Mouse (Mus musculus): ENCODE results near the gene Cep72. TPM values are rescaled to one million over a fixed set of nuclear protein-coding genes. Genes with fewer than 3 reads are reported as not detected.

The Cep72 gene
- polyA plus RNA-seq, 1 experiment from 2014 or later = 4.4 TPM

GRCm38 (mm10) chr13:73996456-73996855, 65.6 kb downstream of the Cep72 start:
- no peak overlapping the region for H3K9ac ChIP-seq (replicated peaks; ENCODE audit: low read depth)
- DNase-seq (ENCODE audit: low spot score) (no peak), ATAC-seq (no peak)
- TF ChIP-seq CTCF (IDR thresholded peaks at IDR 0.05) = no peak
- TF ChIP-seq EP300 (IDR thresholded peaks at IDR 0.05) = no peak
- H3K9me3 ChIP-seq (ENCODE audit: low read length) = no peaks in the 10 kb centered on the region
- no peak overlapping the region for H3K27ac ChIP-seq (ENCODE audit: low read length)
- no peak overlapping the region for H3K4me2 ChIP-seq (replicated peaks; ENCODE audit: low read depth, low read length)
- H3K36me3 ChIP-seq (ENCODE audit: insufficient read depth, low read length) = no peaks in the 10 kb centered on the region
- H3K27me3 ChIP-seq (replicated peaks; ENCODE audit: insufficient read depth, low read length) = no peaks in the 10 kb centered on the region
- no peaks in the 10 kb centered on the region for H3K4me1 ChIP-seq (ENCODE audit: insufficient read depth, low read depth, low read length)
- H3K4me3 ChIP-seq (ENCODE audit: low read depth, low read length) = no peak overlapping the region
- WGBS = 73% methylated on average over 4 of the region's 4 CpGs

GRCm38 (mm10) chr13:73991267-73991666, 70.8 kb downstream of the Cep72 start:
- DNase-seq (ENCODE audit: low spot score) = no peak
- TF ChIP-seq CTCF (IDR thresholded peaks at IDR 0.05) (no peak), EP300 (IDR thresholded peaks at IDR 0.05) (no peak)
- no peak overlapping the region for H3K9ac ChIP-seq (replicated peaks; ENCODE audit: low read depth)
- 78% methylated on average over 5 of the region's 5 CpGs for WGBS
- no peaks in the 10 kb centered on the region for H3K4me1 ChIP-seq (ENCODE audit: insufficient read depth, low read depth, low read length)
- no peaks in the 10 kb centered on the region for H3K27me3 ChIP-seq (replicated peaks; ENCODE audit: insufficient read depth, low read length)
- H3K36me3 ChIP-seq (ENCODE audit: insufficient read depth, low read length) = no peaks in the 10 kb centered on the region
- H3K4me2 ChIP-seq (replicated peaks; ENCODE audit: low read depth, low read length) = no peak overlapping the region
- H3K27ac ChIP-seq (ENCODE audit: low read length) = no peak overlapping the region
- H3K9me3 ChIP-seq (ENCODE audit: low read length) = no peaks in the 10 kb centered on the region
- no peak for ATAC-seq
- H3K4me3 ChIP-seq (ENCODE audit: low read depth, low read length) = no peak overlapping the region

DNA sequence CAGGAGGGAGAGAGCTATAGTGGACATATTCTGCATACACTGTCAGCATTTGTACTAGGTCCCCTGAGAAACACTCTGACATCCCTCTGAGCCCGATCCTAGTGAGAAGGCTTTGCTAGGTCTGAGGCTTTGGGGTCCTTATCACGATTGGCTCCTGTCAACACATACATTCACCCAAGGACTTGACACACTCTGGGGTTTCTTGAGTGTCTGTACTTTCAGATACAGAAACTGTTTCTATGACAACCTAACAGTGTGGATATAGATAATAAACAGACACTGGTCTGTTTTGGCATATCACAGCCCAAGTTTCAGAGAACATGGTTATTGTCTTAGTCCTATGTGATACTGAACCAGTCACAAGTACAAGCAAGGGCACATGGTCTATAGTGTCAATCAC, 71.3 kb downstream of the Cep72 start:
- Histone ChIP-seq H3K4me1 (ENCODE audit: insufficient read depth, low read depth, low read length) (no peaks in the 10 kb centered on the region), H3K9ac (replicated peaks; ENCODE audit: low read depth) (no peak overlapping the region), H3K36me3 (ENCODE audit: insufficient read depth, low read length) (no peaks in the 10 kb centered on the region), H3K4me3 (ENCODE audit: low read depth, low read length) (no peak overlapping the region), H3K9me3 (ENCODE audit: low read length) (no peaks in the 10 kb centered on the region), H3K27ac (ENCODE audit: low read length) (no peak overlapping the region), H3K4me2 (replicated peaks; ENCODE audit: low read depth, low read length) (no peak overlapping the region), H3K27me3 (replicated peaks; ENCODE audit: insufficient read depth, low read length) (no peaks in the 10 kb centered on the region)
- DNase-seq (ENCODE audit: low spot score) (no peak), ATAC-seq (no peak)
- 43% methylated on average over 2 of the region's 2 CpGs for WGBS
- TF ChIP-seq CTCF (IDR thresholded peaks at IDR 0.05) (no peak), EP300 (IDR thresholded peaks at IDR 0.05) (no peak)

- H3K4me3 ChIP-seq (ENCODE audit: low read depth, low read length) = no peak overlapping the region
- DNase-seq (ENCODE audit: low spot score) = no peak
Measured at GRCm38 (mm10) chr13:73990325-73990724, 71.8 kb downstream of the Cep72 start.

More at GRCm38 (mm10) chr13:73990325-73990724, 71.8 kb downstream of the Cep72 start:
- H3K27me3 ChIP-seq (replicated peaks; ENCODE audit: insufficient read depth, low read length) = no peaks in the 10 kb centered on the region
- no peak overlapping the region for H3K9ac ChIP-seq (replicated peaks; ENCODE audit: low read depth)
- H3K4me1 ChIP-seq (ENCODE audit: insufficient read depth, low read depth, low read length) = no peaks in the 10 kb centered on the region
- H3K9me3 ChIP-seq (ENCODE audit: low read length) = no peaks in the 10 kb centered on the region
- H3K4me2 ChIP-seq (replicated peaks; ENCODE audit: low read depth, low read length) = no peak overlapping the region
- no peak for TF ChIP-seq EP300 (IDR thresholded peaks at IDR 0.05)
- no peak for TF ChIP-seq CTCF (IDR thresholded peaks at IDR 0.05)
- H3K27ac ChIP-seq (ENCODE audit: low read length) = no peak overlapping the region
- H3K36me3 ChIP-seq (ENCODE audit: insufficient read depth, low read length) = no peaks in the 10 kb centered on the region
- 69% methylated on average over 5 of the region's 5 CpGs for WGBS
- ATAC-seq = no peak

Other genes with a start within 250 kb of the Cep72 start
- 3.1 and 3.2 TPM in 2 replicates for gene Nkd2, start 214.7 kb downstream of the Cep72 start, polyA plus RNA-seq (2015; fragmentation: Nextera tagmentation; extraction: Ambion mirVana)
- gene Trip13, start 124.5 kb downstream of the Cep72 start, polyA plus RNA-seq (2015; fragmentation: Nextera tagmentation; extraction: Ambion mirVana) = 2.4 and 4.1 TPM in 2 replicates
- 33.8 and 35.2 TPM in 2 replicates for gene Brd9, start 124.5 kb downstream of the Cep72 start, polyA plus RNA-seq (2015; fragmentation: Nextera tagmentation; extraction: Ambion mirVana)
- gene Zdhhc11, start 98.4 kb downstream of the Cep72 start, polyA plus RNA-seq (2015; fragmentation: Nextera tagmentation; extraction: Ambion mirVana) = not detected in 2 replicates
- 3.9 and 5.1 TPM in 2 replicates for gene Tppp, start 52.9 kb downstream of the Cep72 start, polyA plus RNA-seq (2015; fragmentation: Nextera tagmentation; extraction: Ambion mirVana)
- not detected in 2 replicates for gene Slc9a3, start 59.2 kb upstream of the Cep72 start, polyA plus RNA-seq (2015; fragmentation: Nextera tagmentation; extraction: Ambion mirVana)
- gene Exoc3, start 146.4 kb upstream of the Cep72 start, polyA plus RNA-seq (2015; fragmentation: Nextera tagmentation; extraction: Ambion mirVana) = 44.2 and 46.9 TPM in 2 replicates
- gene Ahrr, start 230.0 kb upstream of the Cep72 start, polyA plus RNA-seq (2015; fragmentation: Nextera tagmentation; extraction: Ambion mirVana) = 0.21 and 0.37 TPM in 2 replicates

Data from lung, postnatal 0 days (tissue).